Mouse (Mus musculus): ENCODE measurements around the gene Clec18a.
"Not testable (repeated sequence)": the region's sequence is repeated elsewhere in the genome, so short reads cannot be mapped to it uniquely, and the experiment has no call there.

The Clec18a gene

DNA sequence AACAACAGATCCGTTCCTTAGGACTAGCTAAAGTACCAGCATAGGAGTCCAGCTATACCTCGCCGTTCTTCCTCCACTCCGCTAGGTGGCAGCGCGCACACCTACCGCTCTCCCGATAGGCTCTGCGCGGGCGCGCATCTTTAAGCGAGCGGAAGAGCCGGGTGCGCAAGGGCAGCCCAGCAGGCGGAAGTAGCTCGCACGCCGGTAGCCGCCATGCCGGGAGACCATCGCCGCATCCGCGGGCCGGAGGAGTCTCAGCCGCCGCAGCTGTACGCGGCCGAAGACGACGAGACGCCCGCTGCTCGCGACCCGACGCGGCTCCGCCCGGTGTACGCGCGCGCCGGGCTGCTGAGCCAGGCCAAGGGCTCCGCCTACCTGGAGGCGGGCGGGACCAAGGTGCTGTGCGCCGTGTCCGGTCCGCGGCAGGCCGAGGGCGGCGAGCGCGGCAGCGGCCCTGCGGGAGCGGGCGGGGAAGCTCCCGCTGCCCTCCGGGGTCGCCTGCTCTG, 36.0 kb downstream of the Clec18a start, which contains the start of gene Exosc6:
TSS of gene Exosc6 (plus strand) at position 182 of the 506 bp plus-strand sequence.
- peak; percentile 99 for DNase-seq (ENCODE audit: low spot score)

GRCm38 (mm10) chr8:111055661-111056060, 36.6 kb downstream of the Clec18a start:
- DNase-seq (ENCODE audit: low spot score) = no peak

GRCm38 (mm10) chr8:111055031-111055634, 37.1 kb downstream of the Clec18a start:
- DNase-seq (ENCODE audit: low spot score) = peak; percentile 91

GRCm38 (mm10) chr8:111053827-111054518, 38.3 kb downstream of the Clec18a start:
- peak; percentile 86 for DNase-seq (ENCODE audit: low spot score)

- DNase-seq (ENCODE audit: low spot score) = peak; percentile 22
Observed at GRCm38 (mm10) chr8:111049106-111049505, 43.1 kb downstream of the Clec18a start.

GRCm38 (mm10) chr8:111048694-111049093, 43.5 kb downstream of the Clec18a start:
- DNase-seq (ENCODE audit: low spot score) = no peak

DNA sequence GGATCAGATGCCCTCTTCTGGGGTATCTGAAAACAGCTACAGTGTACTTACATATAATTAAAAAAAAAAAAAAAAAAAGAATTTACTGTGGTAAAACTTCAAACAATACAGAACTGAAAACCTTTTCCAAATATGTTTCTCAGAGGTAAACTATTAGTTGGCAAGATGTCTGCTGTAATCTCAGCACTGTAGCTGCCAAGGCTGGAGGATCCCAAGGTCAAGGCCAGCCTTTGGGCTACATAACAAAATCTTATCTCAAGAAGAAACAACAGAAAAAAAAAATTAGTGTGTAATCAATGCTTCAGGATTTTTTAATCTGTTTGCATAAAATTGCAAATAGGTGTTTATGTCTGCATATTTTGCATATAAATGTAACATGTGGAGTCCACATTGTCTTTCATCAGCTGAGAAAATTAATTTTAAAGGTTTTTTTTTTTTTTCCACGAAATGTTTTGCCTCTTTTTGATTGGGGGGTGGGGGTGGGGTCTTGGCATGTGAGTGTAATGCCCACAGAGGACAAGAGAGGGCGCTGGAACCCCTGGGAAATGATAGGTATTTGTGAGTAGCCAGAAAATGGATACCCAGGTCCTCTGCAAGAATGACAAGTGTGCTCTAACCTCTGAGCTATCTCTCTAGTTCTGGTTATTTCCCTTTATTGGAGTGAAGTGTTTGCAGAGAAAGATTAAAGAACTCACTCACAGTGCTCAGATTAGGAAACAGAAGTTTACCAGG, 48.1 kb downstream of the Clec18a start:
- peak; percentile 34 for DNase-seq (ENCODE audit: low spot score)

DNA sequence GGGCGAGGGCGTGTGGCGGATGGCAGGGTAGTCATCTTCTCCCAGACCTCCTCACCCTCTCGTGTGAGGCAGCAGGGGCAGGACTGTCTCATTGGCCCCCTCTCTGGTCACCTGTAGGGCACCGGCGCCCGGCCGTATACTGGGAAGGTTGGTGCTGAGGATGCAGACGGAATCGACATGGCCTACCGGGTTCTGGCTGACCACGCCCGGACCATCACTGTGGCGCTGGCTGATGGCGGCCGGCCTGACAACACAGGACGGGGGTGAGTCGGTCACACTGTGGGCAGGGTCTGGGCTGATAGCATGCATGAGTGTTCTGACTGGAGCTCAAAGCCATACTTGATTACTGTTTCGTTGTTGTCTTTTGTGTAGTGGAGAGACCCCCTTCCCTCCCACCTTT, 49.7 kb downstream of the Clec18a start:
- DNase-seq (ENCODE audit: low spot score) = no peak

DNA sequence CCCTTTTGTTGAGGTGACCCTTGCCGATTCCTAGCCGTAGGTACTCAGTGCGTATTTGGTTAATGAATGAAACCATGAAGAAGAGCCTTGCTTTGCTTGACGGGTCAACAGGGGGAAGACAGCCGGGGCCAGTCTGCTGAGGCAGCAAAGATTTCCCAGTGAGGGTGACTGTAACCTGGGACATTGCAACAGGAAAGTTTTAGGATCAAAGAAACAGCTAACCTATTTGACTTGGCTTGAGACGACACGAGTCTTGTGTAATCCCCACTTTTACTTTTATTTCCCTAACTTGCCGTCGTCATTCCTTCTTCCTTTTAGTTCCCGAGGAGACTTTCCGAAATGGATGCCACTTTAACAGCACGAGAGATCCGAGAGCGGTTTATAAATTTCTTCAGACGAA, 55.6 kb downstream of the Clec18a start:
- peak; percentile 20 for DNase-seq (ENCODE audit: low spot score)

DNA sequence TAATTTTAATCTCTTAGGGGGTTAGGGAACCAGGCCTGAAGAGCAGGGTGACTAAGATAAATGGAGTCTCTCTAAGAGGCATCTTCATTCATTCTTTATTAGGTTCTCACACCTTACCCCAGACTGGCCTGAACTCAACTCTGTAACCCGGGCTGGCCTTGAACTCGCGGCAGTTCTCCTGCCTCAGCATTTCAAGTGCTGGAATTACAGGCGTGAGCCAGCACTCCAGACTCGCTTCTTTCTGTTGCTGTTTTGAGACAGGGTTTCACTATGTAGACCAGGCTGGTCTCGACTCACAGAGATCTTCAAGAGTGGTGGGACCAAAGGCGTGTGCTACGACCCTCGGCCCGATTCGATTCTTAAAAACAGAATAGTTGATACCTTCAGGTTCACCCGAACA, 58.0 kb downstream of the Clec18a start:
- DNase-seq (ENCODE audit: low spot score) = peak; percentile 68

GRCm38 (mm10) chr8:111033482-111034215, 58.6 kb downstream of the Clec18a start:
- peak; percentile 100 for DNase-seq (ENCODE audit: low spot score)

GRCm38 (mm10) chr8:111032916-111033315, 59.3 kb downstream of the Clec18a start, which contains the start of gene Aars:
TSS of gene Aars (plus strand) at chr8:111033144.
- DNase-seq (ENCODE audit: low spot score) = peak; percentile 86

DNA sequence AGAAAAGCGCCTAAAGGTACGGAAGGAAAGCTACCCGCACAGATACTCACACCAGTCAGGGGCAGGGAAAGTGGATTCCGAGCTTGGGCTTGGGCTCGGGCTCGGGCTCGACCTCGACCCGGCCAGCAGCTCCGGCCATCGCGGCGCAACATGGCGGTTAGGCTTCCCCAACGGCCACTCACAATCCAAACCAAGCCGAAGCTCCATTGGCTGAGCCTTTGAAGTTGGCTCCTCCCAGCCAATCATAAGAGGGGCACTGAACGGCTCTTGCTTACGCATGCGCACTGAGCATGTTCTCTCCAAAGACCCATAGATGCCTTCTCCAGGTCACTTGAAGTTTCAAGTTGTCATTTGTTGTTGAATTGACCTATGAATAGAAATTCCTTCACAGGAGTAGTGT, 60.7 kb downstream of the Clec18a start, which contains the start of gene Ddx19b:
TSS of gene Ddx19b (minus strand) at position 180 of the 400 bp plus-strand sequence.
- no peak for DNase-seq (ENCODE audit: low spot score)

GRCm38 (mm10) chr8:111030045-111030444, 62.2 kb downstream of the Clec18a start:
- no peak for DNase-seq (ENCODE audit: low spot score)

- no peak for DNase-seq (ENCODE audit: low spot score)
Observed at GRCm38 (mm10) chr8:111029589-111029988, 62.6 kb downstream of the Clec18a start.

- peak; percentile 21 for DNase-seq (ENCODE audit: low spot score)
Observed at GRCm38 (mm10) chr8:111027391-111027937, 64.8 kb downstream of the Clec18a start.

GRCm38 (mm10) chr8:111026609-111027008, 65.6 kb downstream of the Clec18a start:
- DNase-seq (ENCODE audit: low spot score) = not testable (repeated sequence)

DNA sequence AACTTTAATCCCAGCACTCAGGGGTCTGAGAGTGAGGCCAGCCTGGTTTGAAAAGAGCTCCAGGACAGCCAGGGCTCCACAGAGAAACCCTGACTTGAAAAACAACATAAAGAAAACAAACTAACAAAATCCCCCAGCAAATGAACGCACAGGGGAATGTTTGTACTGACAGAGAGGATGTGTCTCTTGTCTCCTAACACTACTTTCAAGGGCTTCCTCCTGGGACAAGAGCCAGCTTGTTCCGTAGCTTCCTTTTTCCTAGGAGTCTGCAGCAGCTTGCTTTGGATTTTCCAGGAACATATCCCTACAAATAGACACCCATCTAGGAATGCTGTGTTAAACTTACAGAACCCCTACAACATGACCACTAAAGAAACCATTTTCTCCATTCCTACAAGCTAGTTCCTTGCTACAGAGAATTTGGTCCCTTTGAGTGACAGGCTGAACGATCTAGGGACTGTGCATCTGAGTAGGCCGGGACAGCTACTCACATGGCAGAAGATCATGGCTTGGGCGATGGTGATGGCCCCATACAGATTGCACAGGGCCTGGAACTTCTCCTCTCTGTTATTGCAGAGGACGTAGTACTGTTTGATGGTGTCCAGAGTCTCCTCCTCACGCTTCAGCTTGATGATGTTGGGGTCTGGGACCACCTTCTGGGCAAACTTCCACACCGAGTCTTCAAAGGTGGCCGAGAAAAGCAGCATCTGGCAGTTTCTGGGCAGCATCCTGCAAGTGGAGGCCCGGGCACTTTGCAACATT, 81.8 kb downstream of the Clec18a start:
- DNase-seq (ENCODE audit: low spot score) = not testable (repeated sequence)

Measured in MN1 (cell line).